16 mouse cellular contexts compared by ENCODE assay signal in genomic region chr14:31230442-31230841, GRCm38 (mm10). TPM values are rescaled to one million over a fixed set of nuclear protein-coding genes. Genes with fewer than 3 reads are reported as not detected.
A peak's percentile ranks its signal among the peaks of the same experiment; 100 is the strongest.
DNase-seq lines count a peak whose midpoint lies in the region; ATAC-seq and TF ChIP-seq lines count a peak whose summit lies in the region.
"Had no signal": no experiment of that assay in that cellular context is flagged by ENCODE, and none has a peak within 500 bp of the region (broad histone marks: within the 10 kb centered on the region; RNA-seq: fewer than 3 reads in every experiment).

No protein-coding gene starts in this region.

- DNase-seq in forebrain, embryonic 10.5 days (ENCODE audit: extremely low spot score, low spot score) = no peak
- DNase-seq in forebrain, embryonic 11.5 days (ENCODE audit: low spot score) = no peak
- DNase-seq in heart, postnatal 25 days (ENCODE audit: low spot score) = no peak
- DNase-seq in layer of hippocampus, adult 2 months (ENCODE audit: low spot score in 2 of 2) = no peak
- DNase-seq in layer of hippocampus, postnatal 10 days (ENCODE audit: low spot score in 2 of 2) = no peak
- DNase-seq in neural tube, embryonic 10.5 days (ENCODE audit: extremely low spot score, low spot score) = no peak
- DNase-seq: adrenal gland, adult 2 months; cerebellum, adult 2 months; gastrocnemius, postnatal 14 days; lung, adult 18-20 months; right cerebral cortex, adult 18-20 months; thymus, adult 18-20 months had no signal

- 78% methylated on average over 8 of the region's 8 CpGs for WGBS in forebrain, embryonic 10.5 days
- WGBS in forebrain, embryonic 11.5 days = 71% methylated on average over 8 of the region's 8 CpGs
- WGBS in heart, embryonic 14.5 days = 43% methylated on average over 8 of the region's 8 CpGs

- H3K4me1 ChIP-seq in forebrain, embryonic 10.5 days = peaks cover 14% of the 10 kb centered on the region
- H3K4me1 ChIP-seq in forebrain, embryonic 11.5 days (replicated peaks; ENCODE audit: control insufficient read depth, insufficient read depth, low read length) = no peaks in the 10 kb centered on the region
- H3K4me1 ChIP-seq in heart, embryonic 14.5 days (ENCODE audit: control insufficient read depth in 2 of 2, insufficient read depth in 2 of 2, low read length in 2 of 2) = peaks cover 48 to 54% of the 10 kb centered on the region in 2 experiments
- peaks cover 51% of the 10 kb centered on the region for H3K4me1 ChIP-seq in brown adipose tissue, adult 24 weeks (ENCODE audit: control insufficient read depth, insufficient read depth, insufficient read length, low read length)

- intact Hi-C loops in heart, postnatal 25 days (cut with DNase I) = no loop called here

- peak overlapping the region; percentile 31; the same call in 1 of the 2 replicates for H3K27ac ChIP-seq in forebrain, embryonic 10.5 days
- H3K27ac ChIP-seq in forebrain, embryonic 11.5 days (ENCODE audit: low read depth, low read length) = no peak overlapping the region
- peak overlapping the region; percentile 3 to 46; a peak in 2 of 4 replicates for H3K27ac ChIP-seq in heart, embryonic 14.5 days (replicated peaks in 1 of 2; ENCODE audit: control insufficient read depth in 1 of 2, insufficient read depth in 1 of 2, low read depth in 2 of 2, low read length in 2 of 2)
- H3K27ac ChIP-seq in layer of hippocampus, adult 2 months = peak overlapping the region; percentile 23; the same call in 1 of the 2 replicates
- H3K27ac ChIP-seq in brown adipose tissue, adult 24 weeks (replicated peaks; ENCODE audit: low read depth, low read length) = peak overlapping the region; percentile 97
- H3K27ac ChIP-seq: hindbrain, embryonic 13.5 days had no signal

- TF ChIP-seq CTCF in layer of hippocampus, adult 2 months (conservative IDR thresholded peaks at IDR 0.05) = no peak

- no peaks in the 10 kb centered on the region for H3K27me3 ChIP-seq in forebrain, embryonic 10.5 days (ENCODE audit: poor library complexity, severe bottlenecking)
- no peaks in the 10 kb centered on the region for H3K27me3 ChIP-seq in forebrain, embryonic 11.5 days (ENCODE audit: control insufficient read depth, insufficient read depth, low read length)
- H3K27me3 ChIP-seq in heart, embryonic 14.5 days (ENCODE audit: control insufficient read depth, insufficient read depth, low read length) = no peaks in the 10 kb centered on the region
- H3K27me3 ChIP-seq: hindbrain, embryonic 13.5 days had no signal

- no peaks in the 10 kb centered on the region for H3K36me3 ChIP-seq in forebrain, embryonic 10.5 days (replicated peaks)
- no peaks in the 10 kb centered on the region for H3K36me3 ChIP-seq in forebrain, embryonic 11.5 days (ENCODE audit: control insufficient read depth, insufficient read depth, low read length)
- no peaks in the 10 kb centered on the region for H3K36me3 ChIP-seq in heart, embryonic 14.5 days (ENCODE audit: control insufficient read depth, insufficient read depth, low read length)
- H3K36me3 ChIP-seq: hindbrain, embryonic 13.5 days had no signal

- H3K9ac ChIP-seq in forebrain, embryonic 11.5 days (ENCODE audit: low read length) = no peak overlapping the region
- peak overlapping the region; percentile 26 for H3K9ac ChIP-seq in heart, embryonic 14.5 days (ENCODE audit: low read length)
- H3K9ac ChIP-seq: hindbrain, embryonic 13.5 days had no signal

- ATAC-seq in forebrain, embryonic 11.5 days (replicated peaks; ENCODE audit: low FRiP score) = no peak
- no peak for ATAC-seq in heart, embryonic 14.5 days (ENCODE audit: insufficient number of reproducible peaks, insufficient read depth, low FRiP score, low read depth)

- H3K4me3 ChIP-seq in forebrain, embryonic 10.5 days = no peak overlapping the region
- H3K4me3 ChIP-seq in forebrain, embryonic 11.5 days (ENCODE audit: low read depth, low read length) = no peak overlapping the region
- no peak overlapping the region for H3K4me3 ChIP-seq in heart, embryonic 14.5 days (ENCODE audit: control insufficient read depth in 1 of 2, insufficient read depth in 1 of 2, low read depth in 1 of 2, low read length in 2 of 2)
- no peak overlapping the region for H3K4me3 ChIP-seq in layer of hippocampus, adult 2 months
- H3K4me3 ChIP-seq in brown adipose tissue, adult 24 weeks (ENCODE audit: insufficient read depth, low read depth, low read length) = no peak overlapping the region
- H3K4me3 ChIP-seq: hindbrain, embryonic 13.5 days; megakaryocyte, embryonic 14.5 days had no signal

- H3K9me3 ChIP-seq in forebrain, embryonic 10.5 days = no peaks in the 10 kb centered on the region
- H3K9me3 ChIP-seq in forebrain, embryonic 11.5 days (ENCODE audit: control insufficient read depth, low read length) = no peaks in the 10 kb centered on the region
- no peaks in the 10 kb centered on the region for H3K9me3 ChIP-seq in heart, embryonic 14.5 days (ENCODE audit: control insufficient read depth, low read length)
- H3K9me3 ChIP-seq: hindbrain, embryonic 13.5 days; megakaryocyte, embryonic 14.5 days had no signal

- H3K4me2 ChIP-seq in forebrain, embryonic 11.5 days (ENCODE audit: low read depth, low read length, severe bottlenecking) = no peak overlapping the region
- H3K4me2 ChIP-seq in heart, embryonic 14.5 days (ENCODE audit: low read length) = no peak overlapping the region
- H3K4me2 ChIP-seq: hindbrain, embryonic 13.5 days had no signal

RNA-seq across cellular contexts. Expression of gene Sema3g, which starts 12.8 kb away (rescaled TPM):
- polyA plus RNA-seq in forebrain, embryonic 10.5 days (2016; fragmentation: Nextera tagmentation; extraction: Ambion mirVana) = 0.61 and 0.66 TPM in 2 replicates
- polyA plus RNA-seq in forebrain, embryonic 11.5 days (2014; fragmentation: Nextera tagmentation; extraction: Ambion mirVana) = 0.13 and 0.16 TPM in 2 replicates
- polyA plus RNA-seq in heart, embryonic 14.5 days (2014; fragmentation: Nextera tagmentation; extraction: Ambion mirVana) = 0.23 and 0.26 TPM in 2 replicates
- 10 to 100 TPM; 12.4 to 16.1 TPM for total RNA-seq in heart, postnatal 25 days (2021)
- 1 to 10 TPM; 5.0 to 6.1 TPM for total RNA-seq in layer of hippocampus, adult 2 months (2021)
- 1 to 10 TPM; 4.7 to 5.4 TPM for total RNA-seq in layer of hippocampus, postnatal 10 days (2021)
- polyA plus RNA-seq in brown adipose tissue, adult 24 weeks (2012; ENCODE audit: insufficient read depth, insufficient read length, missing spikeins) = 5.4 and 10.5 TPM in 2 replicates

RNA-seq across cellular contexts. Expression of gene Nisch, which starts 13.7 kb away (rescaled TPM):
- 401 and 402 TPM in 2 replicates for polyA plus RNA-seq in forebrain, embryonic 10.5 days (2016; fragmentation: Nextera tagmentation; extraction: Ambion mirVana)
- polyA plus RNA-seq in forebrain, embryonic 11.5 days (2014; fragmentation: Nextera tagmentation; extraction: Ambion mirVana) = 399 and 407 TPM in 2 replicates
- polyA plus RNA-seq in heart, embryonic 14.5 days (2014; fragmentation: Nextera tagmentation; extraction: Ambion mirVana) = 308 and 317 TPM in 2 replicates
- total RNA-seq in heart, postnatal 25 days (2021) = 100 to 1,000 TPM; 145 to 148 TPM
- 100 to 1,000 TPM; 472 to 491 TPM for total RNA-seq in layer of hippocampus, adult 2 months (2021)
- 100 to 1,000 TPM; 424 to 481 TPM for total RNA-seq in layer of hippocampus, postnatal 10 days (2021)
- 83.6 and 84.5 TPM in 2 replicates for polyA plus RNA-seq in brown adipose tissue, adult 24 weeks (2012; ENCODE audit: insufficient read depth, insufficient read length, missing spikeins)

RNA-seq across cellular contexts. Expression of gene Phf7, which starts 20.7 kb away (rescaled TPM):
- polyA plus RNA-seq in forebrain, embryonic 10.5 days (2016; fragmentation: Nextera tagmentation; extraction: Ambion mirVana) = 14.0 and 16.4 TPM in 2 replicates
- 14.3 and 14.4 TPM in 2 replicates for polyA plus RNA-seq in forebrain, embryonic 11.5 days (2014; fragmentation: Nextera tagmentation; extraction: Ambion mirVana)
- 9.4 and 9.6 TPM in 2 replicates for polyA plus RNA-seq in heart, embryonic 14.5 days (2014; fragmentation: Nextera tagmentation; extraction: Ambion mirVana)
- 1 to 10 TPM; 3.4 to 4.1 TPM for total RNA-seq in heart, postnatal 25 days (2021)
- 1 to 10 TPM; 5.3 to 6.0 TPM for total RNA-seq in layer of hippocampus, adult 2 months (2021)
- 1 to 10 TPM; 4.8 to 5.2 TPM for total RNA-seq in layer of hippocampus, postnatal 10 days (2021)
- polyA plus RNA-seq in brown adipose tissue, adult 24 weeks (2012; ENCODE audit: insufficient read depth, insufficient read length, missing spikeins) = 7.3 and 9.9 TPM in 2 replicates

RNA-seq across cellular contexts. Expression of gene Bap1, which starts 20.8 kb away (rescaled TPM):
- polyA plus RNA-seq in forebrain, embryonic 10.5 days (2016; fragmentation: Nextera tagmentation; extraction: Ambion mirVana) = 146 and 151 TPM in 2 replicates
- 121 and 137 TPM in 2 replicates for polyA plus RNA-seq in forebrain, embryonic 11.5 days (2014; fragmentation: Nextera tagmentation; extraction: Ambion mirVana)
- 47.6 TPM in 2 replicates for polyA plus RNA-seq in heart, embryonic 14.5 days (2014; fragmentation: Nextera tagmentation; extraction: Ambion mirVana)
- 10 to 100 TPM; 39.5 to 45.5 TPM for total RNA-seq in heart, postnatal 25 days (2021)
- 100 to 1,000 TPM; 130 to 144 TPM for total RNA-seq in layer of hippocampus, adult 2 months (2021)
- total RNA-seq in layer of hippocampus, postnatal 10 days (2021) = 100 to 1,000 TPM; 117 to 123 TPM
- polyA plus RNA-seq in brown adipose tissue, adult 24 weeks (2012; ENCODE audit: insufficient read depth, insufficient read length, missing spikeins) = 17.8 and 22.0 TPM in 2 replicates

RNA-seq across cellular contexts. Expression of gene Tnnc1, which starts 22.3 kb away (rescaled TPM):
- 0.67 and 0.84 TPM in 2 replicates for polyA plus RNA-seq in forebrain, embryonic 10.5 days (2016; fragmentation: Nextera tagmentation; extraction: Ambion mirVana)
- polyA plus RNA-seq in forebrain, embryonic 11.5 days (2014; fragmentation: Nextera tagmentation; extraction: Ambion mirVana) = 0.59 and 0.83 TPM in 2 replicates
- 5,119 and 5,195 TPM in 2 replicates for polyA plus RNA-seq in heart, embryonic 14.5 days (2014; fragmentation: Nextera tagmentation; extraction: Ambion mirVana)
- total RNA-seq in heart, postnatal 25 days (2021) = 1,000 to 10,000 TPM; 5,169 to 5,647 TPM
- 1 to 10 TPM; 2.4 to 2.9 TPM for total RNA-seq in layer of hippocampus, adult 2 months (2021)
- total RNA-seq in layer of hippocampus, postnatal 10 days (2021) = 1 to 10 TPM in 1 of 2 experiments, under 1 TPM in 1; 0.67 to 2.0 TPM
- polyA plus RNA-seq in brown adipose tissue, adult 24 weeks (2012; ENCODE audit: insufficient read depth, insufficient read length, missing spikeins) = 17.2 and 24.4 TPM in 2 replicates
